Mouse (Mus musculus) embryonic fibroblast, embryonic 13.5 days (primary cell): Measurements from ENCODE around the gene Ehmt1.

Experiments used
- CTCF ChIP-seq: IDR thresholded peaks from 2 replicates; pipeline ENCODE4 v1.5.1; 2011; ENCODE audit warnings: mild to moderate bottlenecking, control low read depth, low read length, moderate library complexity, borderline replicate concordance; ENCODE audit not compliant: insufficient read depth
- POLR2A ChIP-seq: IDR thresholded peaks from 2 replicates; pipeline ENCODE4 v1.6.1; 2011; ENCODE audit warnings: low read depth, mild to moderate bottlenecking, control low read depth, low read length, moderate library complexity

DNA sequence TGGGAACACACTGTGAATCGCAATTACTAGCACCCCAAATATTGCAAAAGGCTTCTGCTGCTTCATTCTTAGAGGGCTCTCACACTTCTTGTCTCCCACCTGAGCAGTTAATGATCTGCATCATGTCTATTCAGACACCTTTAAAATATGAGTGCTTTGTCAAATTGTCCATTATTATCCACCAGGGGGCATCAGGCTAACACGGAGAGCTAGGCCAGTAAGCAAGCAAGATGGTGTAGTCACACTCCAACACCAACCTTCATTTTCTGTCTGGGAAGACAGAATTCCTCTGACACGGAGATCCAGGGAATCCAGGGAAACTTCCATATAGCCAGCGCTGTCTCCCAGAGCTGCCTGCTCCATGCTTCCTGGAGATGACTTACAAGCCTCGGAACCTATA is 67.0 kb downstream of the Ehmt1 start:
- TF ChIP-seq POLR2A (no peak), CTCF (peak; percentile 52; the same call in 1 of the 2 replicates)
